Mouse (Mus musculus) bone marrow macrophage, adult 2 months (primary cell): ENCODE results near the gene Coq8b. TPM values are rescaled to one million over a fixed set of nuclear protein-coding genes. Genes with fewer than 3 reads are reported as not detected.

Experiments used
- H3K27ac ChIP-seq: 2 replicates; pipeline ENCODE4 v1.5.1; 2012; ENCODE audit warnings: low read depth, low read length; ENCODE audit not compliant: insufficient read depth
- H3K4me1 ChIP-seq: 2 replicates; pipeline ENCODE4 v1.6.1; 2012; ENCODE audit warnings: low read length; ENCODE audit not compliant: control insufficient read depth, insufficient read depth
- H3K4me3 ChIP-seq: 2 replicates; pipeline ENCODE4 v1.5.1; 2012; ENCODE audit warnings: mild to moderate bottlenecking, low read length, moderate library complexity; ENCODE audit not compliant: insufficient read depth
- CTCF ChIP-seq: IDR thresholded peaks from 2 replicates; pipeline ENCODE4 v1.5.1; 2012; ENCODE audit warnings: low read depth, mild to moderate bottlenecking, low read length, moderate library complexity
- POLR2A ChIP-seq: IDR thresholded peaks from 2 replicates; pipeline ENCODE4 v1.6.1; 2012; ENCODE audit warnings: mild to moderate bottlenecking, low read depth, low read length, borderline replicate concordance
- polyA plus RNA-seq: library from polyadenylated mRNA; stranded (reverse); fragments of >200 nt; gene quantifications from 2 replicates; pipeline ENCODE4 v1.2.4, GENCODE M21; 2012; ENCODE audit not compliant: missing spikeins, insufficient read depth, insufficient read length

Coq8b gene
- polyA plus RNA-seq, 1 experiment: 22.6 TPM

DNA sequence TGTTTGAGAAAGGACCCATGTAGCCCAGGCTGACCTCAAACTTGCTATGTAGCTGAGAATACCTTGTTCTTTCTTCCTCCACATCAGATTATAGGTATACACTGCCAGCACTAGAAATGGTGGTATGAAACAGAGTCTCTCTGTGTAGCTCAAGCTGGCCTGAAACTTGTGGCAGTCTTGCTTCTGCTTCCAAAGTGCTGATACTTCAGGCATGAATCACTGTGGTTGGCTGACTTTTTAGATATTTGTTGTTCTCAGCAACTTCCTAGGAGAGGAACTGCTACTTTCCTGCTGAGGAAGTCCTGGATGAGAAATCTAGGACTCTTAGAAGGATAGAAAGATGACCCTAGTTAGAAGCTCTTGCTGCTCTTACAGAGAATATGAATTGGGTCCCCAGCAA, 34.5 kb upstream of the Coq8b start:
- TF ChIP-seq POLR2A: no peak
- no peak for TF ChIP-seq CTCF
- peak overlapping the region; percentile 95 for H3K27ac ChIP-seq
- H3K4me3 ChIP-seq: no peak overlapping the region
- peaks cover 49% of the 10 kb centered on the region for H3K4me1 ChIP-seq

DNA sequence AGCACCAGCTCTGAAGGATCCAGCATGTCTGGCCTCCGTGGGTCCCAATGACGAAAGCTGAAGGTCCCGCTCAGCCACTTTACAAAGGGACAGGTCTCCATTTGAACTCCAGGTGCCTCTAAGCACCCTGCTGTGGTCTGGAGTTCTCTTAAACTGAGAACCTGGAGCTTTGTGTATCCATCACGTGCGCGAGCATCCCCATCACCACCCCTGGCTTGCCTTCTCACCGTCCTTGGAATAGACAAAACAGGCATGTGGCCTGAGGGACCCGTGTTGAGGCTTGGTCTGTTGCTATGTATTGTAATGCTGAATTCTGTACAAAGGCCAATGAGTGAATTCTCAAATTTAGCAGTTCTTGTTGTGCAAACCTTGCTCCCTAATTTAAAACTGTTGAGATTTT, 34.0 kb upstream of the Coq8b start:
- peak overlapping the region; percentile 95 for H3K27ac ChIP-seq
- H3K4me3 ChIP-seq: no peak overlapping the region
- H3K4me1 ChIP-seq: peaks cover 45% of the 10 kb centered on the region
- no peak for TF ChIP-seq CTCF
- TF ChIP-seq POLR2A: no peak

DNA sequence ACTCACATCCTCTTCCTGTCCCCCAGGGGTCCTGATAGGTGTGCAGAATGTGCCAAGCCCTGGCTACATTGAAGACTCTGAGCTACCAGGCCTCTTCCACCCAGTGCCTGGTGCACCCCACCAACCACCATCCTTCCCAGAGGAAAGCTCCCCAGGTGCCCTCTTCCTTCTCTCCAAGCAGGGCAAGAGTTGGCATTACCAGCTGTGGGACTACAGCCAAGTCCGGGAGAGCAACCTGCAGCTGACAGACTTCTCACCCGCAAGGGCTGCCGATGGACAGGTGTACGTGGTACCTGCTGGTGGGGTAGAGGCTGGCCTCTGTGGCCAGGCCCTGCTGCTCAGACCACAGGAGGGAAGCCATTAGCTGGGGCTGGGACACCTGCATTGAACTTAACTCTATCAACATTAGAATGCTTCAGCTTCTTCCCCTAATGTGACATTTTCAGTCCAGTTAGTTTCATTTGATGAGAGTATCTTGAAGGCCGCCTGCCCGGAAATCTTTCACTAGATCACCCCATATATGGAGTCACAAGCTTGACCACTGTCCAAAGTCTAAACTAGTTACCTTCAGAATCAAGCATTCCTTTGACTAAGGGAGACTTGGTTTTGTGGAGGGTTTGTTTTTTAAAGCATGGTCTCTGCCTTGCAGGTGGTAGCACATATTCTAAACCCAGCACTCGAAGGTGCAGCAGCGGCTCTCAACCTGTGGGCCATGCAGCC, 28.9 kb upstream of the Coq8b start:
- no peak overlapping the region for H3K4me3 ChIP-seq
- H3K27ac ChIP-seq: no peak overlapping the region
- H3K4me1 ChIP-seq: peaks cover 21% of the 10 kb centered on the region
- TF ChIP-seq CTCF (no peak), POLR2A (no peak)

DNA sequence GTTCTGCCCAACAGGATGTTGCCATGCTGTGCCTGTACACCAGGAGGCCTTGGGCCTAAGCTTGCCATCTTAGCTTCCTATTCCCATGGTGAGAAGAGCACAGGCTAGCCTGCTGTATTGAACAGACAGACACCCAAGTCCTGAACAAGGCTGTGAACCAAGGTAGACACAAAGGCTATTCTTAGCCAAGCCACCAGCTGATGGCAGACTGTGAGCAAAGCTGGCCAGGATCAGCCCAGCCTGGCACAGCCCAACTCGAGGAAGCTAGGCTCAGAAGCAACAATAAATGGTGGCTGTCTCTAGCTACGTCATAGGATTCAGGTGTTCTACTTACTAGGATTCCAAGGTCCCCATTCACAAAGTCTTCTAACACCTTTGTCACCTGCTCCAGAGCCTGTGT, 20.2 kb upstream of the Coq8b start:
- peaks cover 9% of the 10 kb centered on the region for H3K4me1 ChIP-seq
- H3K27ac ChIP-seq: no peak overlapping the region
- H3K4me3 ChIP-seq: no peak overlapping the region
- no peak for TF ChIP-seq CTCF

DNA sequence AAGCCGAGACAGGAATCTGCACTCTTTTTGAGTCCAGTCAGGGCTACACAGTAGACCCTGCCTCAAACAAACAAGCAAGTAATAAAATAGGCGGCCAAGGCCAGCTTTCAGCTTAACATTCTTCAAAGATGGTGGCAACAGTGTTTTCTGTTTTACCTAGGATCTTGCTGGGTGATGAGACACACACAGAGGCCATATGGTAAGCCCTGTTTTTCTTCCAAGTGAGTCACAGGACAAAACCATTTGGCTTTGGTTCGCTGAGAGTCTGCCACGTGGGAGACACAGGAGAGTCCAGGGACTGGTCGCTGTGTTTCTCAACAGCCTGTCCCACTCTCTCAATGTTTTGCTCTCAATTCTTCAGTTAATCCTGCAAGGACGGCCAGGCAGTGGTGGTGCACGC, 14.2 kb upstream of the Coq8b start:
- Histone ChIP-seq H3K4me1 (peaks cover 9% of the 10 kb centered on the region), H3K4me3 (no peak overlapping the region), H3K27ac (no peak overlapping the region)
- no peak for TF ChIP-seq POLR2A
- no peak for TF ChIP-seq CTCF

DNA sequence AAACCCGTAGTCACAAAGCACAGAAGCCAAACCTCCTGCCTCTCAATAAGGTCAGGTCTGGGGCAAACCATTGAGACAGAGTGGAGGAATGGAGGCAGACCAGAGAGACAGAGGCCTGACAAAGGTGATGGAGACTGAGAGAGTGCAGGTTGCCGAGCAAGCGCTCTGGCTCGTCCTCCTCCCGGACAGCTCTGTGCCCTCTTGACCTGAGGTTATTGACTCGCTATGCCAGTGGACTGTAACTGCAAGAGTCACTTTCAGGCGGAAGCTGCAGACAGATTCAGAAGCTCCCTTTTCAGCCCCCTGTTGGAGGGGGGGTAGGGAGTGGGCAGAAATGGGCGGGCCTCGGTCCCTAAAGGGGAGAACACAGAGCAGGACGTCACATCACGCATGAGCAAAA, 12.9 kb upstream of the Coq8b start:
- Histone ChIP-seq H3K27ac (no peak overlapping the region), H3K4me3 (no peak overlapping the region), H3K4me1 (peaks cover 13% of the 10 kb centered on the region)
- TF ChIP-seq POLR2A (no peak), CTCF (no peak)

DNA sequence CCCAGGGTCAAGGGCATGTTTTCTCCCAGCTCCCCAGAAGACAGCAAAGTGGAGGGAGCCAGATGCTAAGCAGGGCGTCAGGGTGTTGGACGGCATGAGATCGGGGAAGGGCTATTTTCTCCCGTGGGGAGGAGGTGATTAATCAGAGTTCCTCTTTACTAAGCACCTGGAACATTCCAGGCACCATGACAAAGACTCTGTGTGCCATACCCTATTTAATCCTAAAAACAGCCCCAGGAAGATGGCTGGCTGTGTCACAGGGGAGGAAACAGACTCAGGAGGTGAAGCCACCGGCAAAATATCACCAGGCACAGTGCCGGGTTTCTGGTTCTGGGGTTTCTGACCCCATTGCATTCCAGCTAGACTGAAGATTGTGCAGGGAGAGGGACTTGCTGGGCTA, 10.9 kb upstream of the Coq8b start:
- no peak for TF ChIP-seq POLR2A
- TF ChIP-seq CTCF: no peak
- Histone ChIP-seq H3K4me1 (peaks cover 29% of the 10 kb centered on the region), H3K4me3 (no peak overlapping the region), H3K27ac (no peak overlapping the region)

DNA sequence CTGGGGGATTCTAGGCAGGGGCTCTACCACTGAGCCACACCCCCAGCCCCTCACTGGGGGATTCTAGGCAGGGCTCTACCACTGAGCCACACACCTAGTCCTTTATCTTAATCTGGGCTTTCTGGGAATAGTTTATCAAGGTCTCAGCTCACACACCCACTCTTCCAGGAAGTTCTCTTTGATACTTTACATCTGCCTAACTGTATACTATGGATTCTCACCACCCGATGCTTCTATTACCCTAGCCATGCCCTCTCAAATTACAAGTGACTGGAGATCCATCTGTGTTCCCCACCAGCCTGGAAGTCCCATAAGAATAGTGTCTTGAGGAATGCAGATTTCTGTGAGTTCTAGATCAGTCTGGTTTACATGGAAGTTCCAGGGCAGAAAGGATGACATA, 10.3 kb upstream of the Coq8b start:
- H3K4me1 ChIP-seq: peaks cover 35% of the 10 kb centered on the region
- no peak overlapping the region for H3K4me3 ChIP-seq
- no peak overlapping the region for H3K27ac ChIP-seq
- TF ChIP-seq POLR2A (no peak), CTCF (no peak)

DNA sequence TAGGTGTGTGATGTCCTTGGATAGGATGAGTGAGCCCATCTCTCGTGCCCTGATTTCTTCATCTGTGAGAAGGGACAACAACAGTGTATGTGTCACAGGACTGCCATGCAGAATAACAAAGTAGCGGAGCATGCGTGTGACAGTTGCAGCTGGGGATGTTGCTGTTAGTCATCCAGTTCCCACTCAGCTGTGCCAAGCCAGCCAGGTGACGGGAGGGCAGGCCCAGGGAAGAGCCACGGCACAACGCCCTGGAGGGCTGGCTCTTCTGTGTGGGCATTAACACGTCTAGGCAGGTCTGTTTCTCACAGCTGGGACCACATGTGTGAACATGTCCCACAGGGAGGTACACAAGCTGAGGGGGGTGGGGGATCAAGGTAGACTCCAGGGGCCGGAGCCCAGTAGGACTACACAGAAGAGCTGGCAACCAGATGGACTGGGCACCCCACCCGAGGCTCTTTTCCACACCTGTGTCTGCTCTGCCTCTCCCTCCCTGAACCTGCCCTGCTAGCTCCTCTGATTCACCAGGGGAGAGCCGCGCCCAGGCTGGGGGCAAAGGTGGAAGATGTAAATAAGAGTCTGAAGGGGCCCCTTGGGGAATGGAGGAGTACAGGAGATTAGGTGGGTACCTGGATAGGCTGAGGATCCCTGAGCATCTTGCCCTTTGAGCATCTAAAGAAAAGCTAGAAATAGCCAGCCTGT, 7.8 kb upstream of the Coq8b start:
- peaks cover 34% of the 10 kb centered on the region for H3K4me1 ChIP-seq
- no peak for TF ChIP-seq POLR2A
- no peak for TF ChIP-seq CTCF
- H3K4me3 ChIP-seq: no peak overlapping the region

DNA sequence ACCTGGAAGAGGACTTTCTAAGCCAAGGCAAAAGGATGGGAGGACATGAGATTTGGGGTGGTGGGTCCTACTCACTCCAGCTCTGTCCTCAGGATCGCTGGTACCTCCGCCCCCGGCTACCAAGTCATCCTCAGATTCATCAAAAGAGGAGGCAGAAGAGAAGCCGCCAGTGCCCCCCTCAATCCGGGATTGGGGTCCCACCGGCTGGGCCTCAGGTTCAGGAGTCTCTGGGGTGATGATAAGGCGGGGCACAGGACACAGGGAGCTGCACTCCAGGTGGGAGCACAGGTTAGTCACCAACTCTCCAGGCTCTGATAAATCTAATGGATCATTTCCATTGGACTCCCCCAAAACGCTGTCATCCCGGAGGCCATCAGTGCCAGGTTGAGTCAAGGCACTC, 5.5 kb upstream of the Coq8b start:
- no peak for TF ChIP-seq CTCF
- no peak for TF ChIP-seq POLR2A
- Histone ChIP-seq H3K4me3 (peak overlapping the region; percentile 94), H3K4me1 (peaks cover 39% of the 10 kb centered on the region), H3K27ac (no peak overlapping the region)

More for the DNA sequence above, 7.8 kb upstream of the Coq8b start:
- H3K27ac ChIP-seq: no peak overlapping the region

DNA sequence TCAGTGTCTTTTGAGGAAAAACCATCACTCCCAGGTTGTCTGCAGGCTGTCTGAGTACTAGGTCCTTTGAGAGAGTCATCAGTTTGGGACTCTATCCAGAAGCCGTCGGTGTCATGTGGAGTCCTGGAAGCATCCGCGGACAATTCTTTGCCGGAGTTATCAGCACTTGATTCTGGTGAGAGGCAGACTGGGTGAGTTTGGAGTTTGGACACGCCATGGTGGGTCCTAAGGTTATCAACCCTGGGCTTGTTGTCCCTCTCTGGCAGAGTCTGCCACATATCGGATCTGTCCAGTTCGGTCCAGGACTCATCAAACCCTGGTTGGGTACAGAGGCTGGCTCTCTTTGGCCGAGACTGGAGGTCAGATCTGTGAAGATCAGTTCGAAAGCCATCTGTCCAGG, 5.1 kb upstream of the Coq8b start:
- H3K27ac ChIP-seq: peak overlapping the region; percentile 46; the same call in 1 of the 2 replicates
- peak overlapping the region; percentile 94 for H3K4me3 ChIP-seq
- TF ChIP-seq POLR2A (no peak), CTCF (no peak)
- H3K4me1 ChIP-seq: peaks cover 41% of the 10 kb centered on the region
